Mouse (Mus musculus) adrenal gland, postnatal 10 days (tissue): ENCODE results near the gene Dmc1. TPM values are rescaled to one million over a fixed set of nuclear protein-coding genes. Genes with fewer than 3 reads are reported as not detected.

Experiments used
- DNase-seq: peaks from one replicate; pipeline ENCODE4 v3.0.0; 2021; ENCODE audit warnings: mixed read lengths
- total RNA-seq, 2 experiments: library from RNA; stranded (reverse); gene quantifications; 2 replicates each; pipeline ENCODE4 v1.2.3; 2021

Gene Dmc1
- total RNA-seq, 2 experiments from 2014 or later = 1.4 to 1.8 TPM

DNA sequence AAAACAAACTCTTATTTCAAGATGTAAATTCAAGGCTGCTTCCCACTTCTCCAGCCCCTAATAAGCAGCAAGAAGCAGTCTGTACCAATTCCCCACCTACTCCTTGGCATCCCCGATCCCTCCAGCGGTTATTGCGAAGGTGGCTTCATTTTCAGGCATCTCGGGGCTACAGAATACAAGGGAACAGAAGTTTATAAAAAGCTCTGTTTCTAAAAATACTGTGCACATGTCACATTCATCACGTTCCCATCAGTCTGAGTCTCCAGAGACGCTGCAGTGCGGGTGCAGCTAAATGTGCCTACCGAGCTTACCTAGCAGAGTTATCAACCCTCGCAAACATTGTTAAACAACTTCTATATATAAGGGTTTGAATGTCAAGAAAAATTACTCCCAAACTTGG lies 42.5 kb downstream of the Dmc1 start:
- DNase-seq = no peak

DNA sequence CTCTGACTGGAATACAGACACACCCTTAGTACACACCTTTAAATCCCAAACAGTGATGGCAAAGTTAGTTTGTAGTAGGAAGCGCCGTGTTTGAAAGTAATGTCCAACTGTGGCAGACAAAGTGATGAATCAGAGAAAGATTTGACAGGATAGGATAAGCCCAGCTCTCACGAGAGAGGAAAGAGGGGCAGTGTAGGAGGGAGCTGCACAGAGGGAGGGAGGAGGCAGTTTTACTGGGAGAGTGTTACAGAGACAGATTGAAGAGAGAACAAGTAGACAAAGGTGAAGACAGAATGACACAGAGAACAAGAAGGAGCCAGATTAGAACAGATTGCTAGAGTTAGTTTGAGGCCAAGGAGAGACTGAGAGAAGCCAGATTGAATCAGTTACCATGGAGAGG lies 45.3 kb downstream of the Dmc1 start:
- DNase-seq = no peak

DNA sequence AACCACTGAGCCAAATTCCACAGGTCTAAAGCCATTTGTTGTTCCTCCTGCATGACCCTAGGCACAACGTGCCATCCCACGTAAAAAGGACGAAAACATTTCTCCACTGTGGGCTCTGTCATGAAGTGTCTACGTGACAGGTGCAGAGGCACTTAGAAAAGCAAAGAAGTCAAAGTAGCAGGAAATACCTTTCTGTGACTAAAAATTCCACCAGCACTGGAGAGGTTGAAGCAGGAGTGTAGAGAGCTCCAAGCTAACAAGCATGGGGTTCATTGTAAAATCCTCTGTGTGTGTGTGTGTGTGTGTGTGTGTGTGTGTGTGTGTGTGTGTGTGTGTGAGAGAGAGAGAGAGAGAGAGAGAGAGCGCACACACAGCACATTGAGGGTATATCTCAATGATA lies 52.3 kb downstream of the Dmc1 start:
- DNase-seq = no peak

DNA sequence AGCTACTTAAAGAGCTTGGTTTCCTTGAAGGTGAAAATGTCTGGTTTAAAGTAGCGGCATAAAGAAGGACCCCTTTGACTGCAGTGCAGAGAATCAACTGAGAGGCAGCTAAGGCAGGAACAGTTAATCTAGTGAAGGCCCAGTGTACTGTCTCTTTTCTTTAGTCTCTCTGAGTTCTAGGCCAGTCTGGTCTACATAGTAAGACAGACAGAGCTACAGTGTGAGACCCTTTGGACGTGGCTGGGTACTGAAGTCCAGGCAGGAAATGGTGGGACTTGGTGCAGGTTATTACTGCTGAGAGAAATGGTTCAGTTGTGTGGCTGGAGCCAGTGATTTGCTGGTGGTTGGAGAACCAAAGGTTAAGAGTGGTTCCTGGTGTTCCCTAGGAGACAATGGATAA lies 56.7 kb downstream of the Dmc1 start:
- DNase-seq = no peak

DNA sequence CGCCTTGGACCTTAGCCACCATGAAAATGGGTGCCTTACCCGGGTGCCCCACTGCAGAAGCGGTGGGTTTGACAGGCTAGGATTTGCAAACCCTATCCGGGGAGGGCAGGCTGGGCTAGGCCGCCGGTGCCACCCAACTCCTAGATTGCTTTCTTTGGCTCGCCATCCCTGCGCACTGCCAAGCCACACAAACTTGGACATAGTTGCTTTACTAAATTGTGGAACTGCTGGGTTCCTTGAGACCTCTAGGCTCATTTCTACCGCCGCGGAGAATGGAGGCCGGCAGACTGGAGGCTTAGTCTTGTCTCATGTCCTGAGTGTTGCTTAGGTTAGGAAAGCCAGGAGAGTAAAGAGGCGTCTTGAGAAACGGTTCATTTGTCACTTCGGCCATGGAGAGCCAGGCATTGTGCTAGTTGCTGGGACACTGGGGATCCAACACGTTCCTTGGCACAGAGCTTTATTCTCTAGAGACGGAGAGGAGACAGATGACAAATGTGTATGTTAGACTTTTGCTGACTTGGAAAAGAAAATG lies 57.6 kb downstream of the Dmc1 start:
- DNase-seq = peak; percentile 60

DNA sequence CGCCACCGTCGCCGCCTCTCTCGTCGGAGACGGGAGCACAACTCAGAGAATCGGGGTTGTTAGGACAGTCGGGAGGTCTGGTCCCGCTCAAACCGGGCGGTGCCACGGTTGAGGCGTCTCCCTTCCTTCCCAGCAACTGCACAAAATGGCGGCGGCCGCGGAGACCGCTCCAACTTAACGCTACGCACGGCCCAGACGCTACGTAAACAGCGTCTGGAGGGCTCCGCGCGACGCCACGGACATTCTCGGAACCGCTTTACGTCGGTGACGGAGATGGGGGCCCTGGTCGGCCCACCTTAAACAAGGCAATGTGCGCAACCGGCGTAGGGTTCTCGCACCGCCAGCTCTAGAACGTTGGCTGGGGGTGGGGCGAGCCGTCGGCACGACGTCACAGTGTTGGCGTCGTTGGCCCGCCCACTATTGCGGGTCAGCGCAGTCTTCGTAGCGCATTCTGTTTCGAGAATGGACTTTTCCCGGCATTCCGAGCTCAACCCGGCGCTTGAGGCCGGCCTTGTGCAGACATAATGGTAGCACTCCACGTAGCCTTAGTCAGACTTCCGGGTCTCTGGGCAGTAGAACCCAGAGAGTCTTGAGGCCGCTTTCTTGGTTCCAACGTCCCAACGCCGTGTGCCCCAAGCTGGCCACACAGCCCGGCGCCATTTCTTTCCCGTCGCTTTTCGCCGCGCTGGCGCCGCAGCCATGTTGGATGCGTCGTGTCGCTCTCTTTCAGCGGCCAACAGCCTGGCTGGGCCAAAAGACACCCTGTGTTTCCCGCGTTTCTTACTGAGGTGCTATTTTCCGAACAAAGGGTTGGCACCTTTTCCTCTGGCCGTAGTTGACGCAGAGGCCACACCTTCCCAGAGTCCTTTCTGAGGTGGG lies 58.3 kb downstream of the Dmc1 start, which contains the start of gene Ddx17:
Ddx17 (minus strand) TSS at position 332 of the 879 bp plus-strand sequence.
- DNase-seq = peak; percentile 99

DNA sequence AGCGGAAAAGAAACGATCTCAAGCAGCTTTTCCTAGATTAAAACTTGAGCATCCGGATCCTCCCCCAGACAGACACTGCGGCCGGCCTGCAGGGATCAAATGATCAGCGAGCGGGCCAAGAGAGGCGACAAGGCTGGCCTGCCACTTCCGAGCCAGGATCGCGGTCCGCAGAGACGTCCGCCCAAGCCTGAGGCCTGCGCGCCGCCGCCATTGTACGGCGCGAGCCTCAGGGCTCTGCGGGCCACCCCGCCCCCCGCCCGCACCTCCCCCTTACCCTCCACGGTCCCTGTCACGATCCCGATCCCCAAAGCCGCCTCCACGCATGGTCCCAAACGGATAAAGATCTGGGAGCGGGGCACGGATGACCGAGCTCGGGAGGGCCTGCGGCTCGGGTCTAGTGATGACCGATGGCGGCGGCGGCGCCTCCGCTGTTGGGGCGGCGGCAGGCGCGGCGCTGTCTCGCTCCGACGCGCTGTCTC lies 58.9 kb downstream of the Dmc1 start:
- peak; percentile 87 for DNase-seq

DNA sequence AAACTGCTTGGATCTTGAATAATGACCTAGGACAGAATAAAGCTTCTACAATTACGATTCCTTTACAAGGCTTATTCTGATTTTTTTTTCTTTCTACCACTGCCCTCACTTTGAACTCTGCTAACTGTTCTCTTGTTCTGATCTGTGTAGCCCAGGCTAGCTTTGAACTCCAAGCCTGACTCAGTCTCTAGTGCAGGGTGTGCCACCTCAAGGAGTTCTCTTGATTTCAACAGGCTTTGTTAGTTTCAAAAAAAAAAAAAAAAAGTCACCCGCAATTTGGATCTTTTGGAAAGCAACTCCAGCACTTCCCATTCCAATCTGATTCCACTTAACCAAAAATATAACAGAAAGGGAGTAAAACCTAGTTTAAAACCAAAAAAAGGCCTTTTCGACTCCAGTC lies 59.4 kb downstream of the Dmc1 start:
- DNase-seq = no peak

DNA sequence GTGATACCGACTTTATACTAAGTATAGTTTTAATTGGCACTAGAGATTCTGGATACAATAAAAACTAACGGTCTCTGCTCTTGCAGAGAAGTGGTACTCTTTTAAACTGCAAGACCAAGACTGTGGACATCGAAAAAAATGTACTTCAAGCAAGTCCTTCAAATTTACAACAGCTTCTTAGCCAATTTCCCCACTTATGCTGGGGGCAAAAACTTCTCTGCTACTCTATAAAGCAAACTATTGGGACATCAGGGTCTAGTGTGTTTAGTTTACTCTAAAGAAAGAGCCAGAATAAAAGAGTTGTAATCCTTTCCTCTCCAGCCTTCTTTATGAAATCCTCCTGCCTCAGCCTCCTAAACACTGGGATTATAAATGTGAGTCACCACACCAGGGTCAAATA lies 60.9 kb downstream of the Dmc1 start:
- no peak for DNase-seq

DNA sequence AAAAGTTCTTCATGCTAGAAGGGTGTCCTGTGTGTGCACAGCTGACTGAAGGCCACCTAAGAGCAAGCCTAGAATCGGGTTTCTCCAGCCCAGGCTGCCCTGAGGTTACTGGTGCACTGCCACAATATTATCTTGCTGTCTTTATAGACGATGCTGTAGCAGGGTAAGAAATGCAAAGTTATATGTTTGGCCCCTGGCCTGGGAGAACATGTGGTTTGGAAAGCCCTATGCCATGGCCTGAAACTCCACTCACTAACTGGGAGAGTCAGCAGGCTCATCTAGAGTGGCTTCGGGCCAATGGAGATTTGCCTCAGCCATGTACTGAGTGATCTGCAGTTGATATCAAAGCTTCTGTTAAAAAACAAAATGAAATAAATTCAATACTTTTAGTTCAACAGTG lies 71.1 kb downstream of the Dmc1 start:
- no peak for DNase-seq

DNA sequence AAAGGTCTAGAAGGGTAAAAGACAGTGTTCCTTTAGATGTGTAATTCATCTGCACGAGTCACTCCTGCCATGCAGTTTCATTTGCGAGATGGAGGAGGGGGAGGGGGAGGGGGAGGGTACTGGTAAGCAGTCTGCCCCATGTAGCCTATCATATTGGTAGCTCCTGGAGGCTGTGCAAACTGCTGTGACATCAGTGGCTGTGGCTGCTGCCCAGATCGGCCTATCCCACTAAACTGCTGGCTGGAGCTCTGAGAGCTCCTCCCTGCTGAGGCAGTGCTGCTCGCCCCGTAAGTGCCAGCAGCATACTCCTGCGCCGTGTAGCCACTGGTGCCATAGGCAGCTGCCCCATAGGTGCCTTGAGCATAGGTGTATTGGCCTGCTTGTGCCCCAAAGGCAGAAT lies 75.0 kb downstream of the Dmc1 start:
- DNase-seq = no peak

DNA sequence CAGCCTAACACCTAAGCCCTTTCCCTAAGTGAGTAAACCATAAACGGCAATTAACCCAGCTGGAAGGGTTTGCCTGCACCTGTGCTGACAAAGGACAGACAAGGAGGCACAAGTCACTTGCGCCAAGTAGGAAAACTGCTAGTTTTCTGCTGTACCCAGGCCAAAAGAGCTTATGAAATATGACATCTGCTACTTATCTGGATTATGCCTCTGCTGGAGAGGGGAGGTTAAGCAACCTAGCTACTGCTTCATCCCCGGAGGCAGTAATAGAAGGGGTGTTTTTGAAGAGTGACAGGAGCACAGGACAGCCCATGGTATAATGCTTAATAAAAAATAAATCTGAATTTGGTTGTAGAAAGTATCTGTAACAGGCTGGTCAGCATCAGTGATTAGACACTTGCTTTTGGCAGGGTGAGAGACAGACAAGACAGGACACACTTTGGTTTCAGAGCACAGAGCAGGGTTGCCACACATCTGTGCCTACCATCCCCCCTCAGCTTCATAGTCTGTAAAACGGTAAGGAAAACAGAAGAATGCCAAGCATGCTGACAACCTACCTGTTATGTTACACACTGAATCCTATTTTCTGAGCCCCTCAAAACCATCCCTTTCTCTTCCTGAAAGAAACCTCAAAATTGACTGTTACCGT lies 76.8 kb downstream of the Dmc1 start:
- DNase-seq = no peak

DNA sequence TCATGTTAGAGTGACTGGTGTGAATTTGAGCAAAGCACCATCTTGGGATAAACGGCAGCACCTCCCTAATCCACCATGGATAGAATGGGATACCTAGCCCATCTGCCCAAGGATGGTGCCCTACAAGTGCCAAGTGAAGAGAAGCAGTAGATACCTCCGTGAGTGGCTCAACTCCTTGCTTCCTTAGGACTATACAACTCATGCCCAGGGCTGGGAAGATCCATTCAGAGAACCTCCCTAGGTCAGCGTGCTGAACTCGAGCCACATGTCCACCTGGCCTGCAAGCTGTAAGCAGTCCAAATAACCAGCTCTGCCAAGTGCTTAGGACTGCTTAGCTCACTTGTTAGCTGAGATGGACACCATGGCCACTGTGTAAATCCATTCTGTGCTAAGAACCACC lies 77.7 kb downstream of the Dmc1 start:
- no peak for DNase-seq

DNA sequence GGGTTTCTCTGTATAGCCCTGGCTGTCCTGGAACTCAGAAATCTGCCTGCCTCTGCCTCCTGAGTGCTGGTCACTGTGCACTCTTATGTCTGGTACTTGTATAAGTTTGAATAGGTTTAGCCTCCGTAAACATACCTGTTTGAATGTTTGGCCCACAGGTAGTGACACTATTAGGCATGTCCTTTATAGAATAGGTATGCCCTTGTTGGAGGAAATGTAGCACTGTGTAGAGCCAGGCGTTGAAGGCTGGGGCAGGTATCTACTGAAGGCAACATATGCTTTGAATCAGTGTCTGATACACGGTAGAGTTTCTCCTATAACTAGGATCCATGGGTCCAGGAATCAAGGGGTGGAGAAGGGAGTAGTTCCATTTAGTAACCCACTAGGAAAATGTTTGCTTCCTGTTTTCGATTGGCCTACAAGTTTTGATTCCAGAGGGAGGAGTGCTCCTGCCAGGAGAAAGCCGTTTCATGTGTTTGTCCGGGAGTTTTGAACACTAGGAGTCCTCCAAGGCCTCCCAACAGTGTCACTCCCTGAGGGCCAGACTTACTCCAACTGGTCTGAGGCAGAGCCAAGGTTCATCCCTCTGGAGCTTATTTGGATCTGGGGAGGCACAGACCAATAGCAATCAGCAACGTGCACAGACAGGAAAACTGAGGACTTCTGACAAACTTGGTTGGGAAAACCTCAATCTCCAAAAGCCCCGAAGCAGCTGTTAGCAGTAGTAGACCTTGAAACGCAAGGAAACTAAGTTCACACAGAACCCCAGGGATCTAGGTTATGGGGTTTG lies 78.7 kb downstream of the Dmc1 start:
- DNase-seq = peak; percentile 68

DNA sequence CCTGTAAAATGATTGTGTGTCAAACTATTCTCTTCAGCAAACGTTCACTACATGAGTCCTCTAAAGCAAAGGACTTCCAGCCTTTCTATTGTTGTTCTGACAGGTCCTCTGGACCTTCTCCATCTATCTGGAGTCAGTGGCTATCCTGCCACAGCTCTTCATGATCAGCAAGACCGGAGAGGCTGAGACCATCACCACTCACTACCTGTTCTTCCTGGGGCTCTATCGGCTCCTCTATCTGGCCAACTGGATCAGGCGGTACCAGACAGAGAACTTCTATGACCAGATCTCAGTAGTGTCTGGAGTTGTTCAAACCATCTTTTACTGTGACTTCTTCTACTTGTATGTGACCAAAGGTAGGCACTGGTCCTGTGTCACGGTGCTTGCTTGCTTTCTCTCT lies 79.3 kb downstream of the Dmc1 start:
- DNase-seq = no peak

DNA sequence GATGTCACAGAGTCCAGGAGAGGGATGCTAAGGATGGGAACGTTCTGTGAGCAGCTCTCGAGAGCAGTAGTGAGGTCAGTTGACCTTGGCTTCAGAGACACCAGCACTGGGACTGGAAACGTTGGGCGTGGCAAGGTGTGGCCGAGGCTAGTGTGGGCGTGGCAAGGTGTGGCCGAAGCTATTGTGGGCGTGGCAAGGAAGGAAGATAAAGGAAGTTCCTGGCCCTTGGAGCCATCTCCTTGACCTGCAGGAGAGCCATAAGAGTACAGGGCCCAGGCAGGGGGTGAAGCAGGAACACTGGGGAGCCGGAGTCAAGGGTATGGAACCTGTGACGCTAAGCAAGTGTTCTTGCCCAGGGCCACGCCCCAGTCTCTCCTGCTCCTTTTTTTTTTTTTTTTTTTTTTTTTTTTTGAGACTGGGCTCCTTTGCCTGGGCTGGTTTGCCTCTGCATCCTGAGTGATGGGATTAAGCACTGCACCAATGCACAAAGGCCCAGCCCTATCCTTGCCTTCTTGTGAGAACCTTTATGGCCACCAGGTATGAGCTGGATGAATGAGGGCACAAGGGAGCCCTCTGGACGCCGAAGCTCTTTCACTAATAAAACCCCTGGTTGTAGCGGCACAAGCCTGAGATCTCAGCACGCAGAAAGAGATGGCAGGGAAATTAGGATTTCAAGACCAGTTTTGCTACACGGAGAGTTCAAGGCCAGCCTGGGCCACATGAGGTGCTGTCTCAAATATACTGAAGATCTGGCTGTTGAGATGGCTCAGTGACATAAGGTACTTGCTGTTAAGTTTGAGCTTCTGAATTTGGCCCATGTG lies 85.3 kb downstream of the Dmc1 start:
- DNase-seq = no peak

DNA sequence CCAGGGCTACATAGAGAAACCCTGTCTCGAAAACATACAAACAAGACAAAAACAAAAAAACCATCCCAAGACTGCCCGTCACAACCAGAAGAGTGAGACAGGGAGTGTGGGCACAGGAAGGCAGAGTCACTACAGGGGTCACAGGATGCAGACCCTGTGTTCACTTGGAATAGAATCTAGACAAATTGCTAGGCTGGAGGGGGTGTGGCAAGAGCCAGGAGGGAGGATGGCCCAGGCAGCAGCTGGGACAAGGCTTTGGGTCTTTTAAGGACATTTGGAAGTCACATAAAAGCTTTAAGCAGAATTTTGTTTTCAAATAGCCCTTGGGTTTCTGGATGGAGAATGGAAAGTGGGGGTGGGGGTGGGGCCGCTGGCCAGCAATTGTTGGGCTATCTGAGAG lies 86.3 kb downstream of the Dmc1 start:
- no peak for DNase-seq

DNA sequence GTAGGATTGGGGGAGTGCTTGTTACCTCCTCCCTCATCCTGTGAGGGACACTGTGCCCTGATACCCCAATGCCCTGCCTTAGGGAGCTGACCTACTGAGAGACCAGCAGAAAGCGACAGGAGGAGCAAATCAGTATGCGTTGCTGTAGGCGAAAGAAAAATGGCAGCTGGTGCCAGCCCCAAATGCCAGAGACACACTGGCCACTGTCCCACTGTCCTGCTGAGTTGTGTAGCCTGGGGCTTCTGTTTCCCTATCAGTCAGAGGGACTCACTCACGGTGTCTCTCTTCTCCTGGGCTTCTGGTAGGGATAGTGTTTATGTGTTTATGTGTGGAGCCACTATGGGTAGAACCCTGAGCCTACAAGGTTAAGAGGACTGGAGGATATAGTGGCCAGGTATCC lies 87.2 kb downstream of the Dmc1 start:
- DNase-seq = no peak

DNA sequence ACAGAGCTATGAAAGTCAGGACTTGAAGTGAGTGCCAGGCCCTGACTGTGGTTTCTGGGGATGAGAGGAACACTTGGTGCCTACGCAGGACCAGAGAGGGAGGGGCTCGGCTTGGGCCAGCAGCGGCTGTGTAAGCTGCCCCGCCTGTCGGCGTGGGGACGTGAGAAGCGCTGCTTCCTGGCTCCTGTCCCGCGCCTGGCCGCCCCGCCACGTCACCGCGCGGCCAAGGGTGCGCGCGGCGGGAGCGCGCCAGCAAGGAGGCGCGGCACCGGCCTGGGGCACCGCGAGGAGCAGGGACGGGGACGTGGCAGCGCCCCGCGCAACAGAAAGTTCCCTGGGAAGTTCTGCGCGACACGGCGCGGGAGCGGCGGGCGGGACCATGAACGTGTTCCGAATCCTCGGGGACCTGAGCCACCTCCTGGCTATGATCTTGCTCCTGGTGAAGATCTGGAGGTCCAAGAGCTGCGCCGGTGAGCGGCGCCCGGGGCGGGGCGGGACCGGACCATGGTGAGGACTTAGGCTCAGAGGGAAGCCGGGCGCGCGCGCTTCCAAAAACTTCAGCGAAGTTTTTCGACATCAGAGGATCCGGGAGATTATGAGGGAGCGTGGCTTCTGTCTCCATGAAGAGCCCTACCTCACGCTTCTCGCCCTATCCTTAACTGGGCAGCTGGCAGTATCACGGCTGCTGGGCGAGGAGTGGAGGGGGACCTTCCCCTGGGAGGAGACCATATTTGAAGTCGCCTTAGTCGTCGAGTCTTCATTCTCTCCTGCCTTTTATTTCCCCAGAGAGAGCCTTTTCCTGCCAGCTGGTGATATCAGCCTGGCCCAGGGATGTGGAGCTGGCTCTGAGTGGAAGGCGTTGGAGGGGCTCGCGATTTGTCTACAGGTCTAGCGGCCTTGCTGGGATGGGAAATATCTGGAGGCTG lies 88.5 kb downstream of the Dmc1 start, which contains the start of gene Kdelr3:
Kdelr3 (plus strand) TSS at position 241 of the 926 bp plus-strand sequence.
- peak; percentile 84 for DNase-seq

DNA sequence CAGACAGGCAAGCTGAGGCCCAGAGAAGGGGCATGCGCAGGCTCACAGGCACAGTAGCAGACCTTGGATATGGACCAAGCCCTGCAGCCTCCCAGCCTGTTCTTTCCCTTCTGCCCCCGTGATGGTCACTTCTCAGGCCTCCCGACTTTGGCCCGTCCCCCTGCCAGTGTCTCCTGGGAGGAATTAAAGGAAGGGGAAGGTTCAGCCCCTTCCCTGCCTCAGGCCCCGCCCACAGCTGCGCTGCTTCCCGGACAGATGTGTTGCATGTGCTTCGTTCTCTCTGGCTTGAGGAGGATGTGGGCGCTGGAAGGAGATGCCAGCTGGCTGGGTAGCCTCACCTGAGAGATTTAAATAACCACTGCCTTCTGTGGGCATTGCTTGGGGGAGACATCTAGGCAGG lies 91.0 kb downstream of the Dmc1 start:
- no peak for DNase-seq
